Mouse (Mus musculus): ENCODE data around the gene Stam2. TPM values are rescaled to one million over a fixed set of nuclear protein-coding genes. Genes with fewer than 3 reads are reported as not detected.

The Stam2 gene
- polyA plus RNA-seq, 1 experiment: 3.8 TPM

- H3K36me3 ChIP-seq (ENCODE audit: control insufficient read depth, insufficient read depth, low read length): peaks cover 21% of the 10 kb centered on the region
- WGBS: 88% methylated on average over 2 of the region's 2 CpGs
These were observed 31.3 kb downstream of the Stam2 start for GRCm38 (mm10) chr2:52710804-52711203.

GRCm38 (mm10) chr2:52709417-52709816 lies 32.7 kb downstream of the Stam2 start:
- no peak for TF ChIP-seq CTCF (IDR thresholded peaks at IDR 0.05; ENCODE audit: extremely low read depth, insufficient read depth, insufficient read length, insufficient replicate concordance)
- no peak for TF ChIP-seq POLR2A (IDR thresholded peaks at IDR 0.05; ENCODE audit: low read depth, low read length)
- no peak overlapping the region for H3K4me3 ChIP-seq (ENCODE audit: extremely low read depth, insufficient read depth, insufficient read length)
- H3K27me3 ChIP-seq (ENCODE audit: control insufficient read depth, insufficient read depth, low read length): no peaks in the 10 kb centered on the region
- H3K27ac ChIP-seq (ENCODE audit: insufficient read depth, low read length): no peak overlapping the region
- DNase-seq (ENCODE audit: low read depth in 1 of 2, low spot score in 2 of 2): no peak
- no peaks in the 10 kb centered on the region for H3K4me1 ChIP-seq (ENCODE audit: control insufficient read depth, insufficient read depth, insufficient read length)
- H3K36me3 ChIP-seq (ENCODE audit: control insufficient read depth, insufficient read depth, low read length): peaks cover 21% of the 10 kb centered on the region
- 93% methylated on average over 5 of the region's 5 CpGs for WGBS

More at GRCm38 (mm10) chr2:52710804-52711203, 31.3 kb downstream of the Stam2 start:
- H3K4me1 ChIP-seq (ENCODE audit: control insufficient read depth, insufficient read depth, insufficient read length): no peaks in the 10 kb centered on the region
- no peak overlapping the region for H3K27ac ChIP-seq (ENCODE audit: insufficient read depth, low read length)
- DNase-seq (ENCODE audit: low read depth in 1 of 2, low spot score in 2 of 2): no peak
- no peak overlapping the region for H3K4me3 ChIP-seq (ENCODE audit: extremely low read depth, insufficient read depth, insufficient read length)
- no peak for TF ChIP-seq CTCF (IDR thresholded peaks at IDR 0.05; ENCODE audit: extremely low read depth, insufficient read depth, insufficient read length, insufficient replicate concordance)
- TF ChIP-seq POLR2A (IDR thresholded peaks at IDR 0.05; ENCODE audit: low read depth, low read length): no peak
- no peaks in the 10 kb centered on the region for H3K27me3 ChIP-seq (ENCODE audit: control insufficient read depth, insufficient read depth, low read length)

- WGBS: 92% methylated on average over 11 of the region's 11 CpGs
- no peak overlapping the region for H3K27ac ChIP-seq (ENCODE audit: insufficient read depth, low read length)
- no peaks in the 10 kb centered on the region for H3K4me1 ChIP-seq (ENCODE audit: control insufficient read depth, insufficient read depth, insufficient read length)
- no peak for DNase-seq (ENCODE audit: low read depth in 1 of 2, low spot score in 2 of 2)
- TF ChIP-seq CTCF (IDR thresholded peaks at IDR 0.05; ENCODE audit: extremely low read depth, insufficient read depth, insufficient read length, insufficient replicate concordance): no peak
- H3K27me3 ChIP-seq (ENCODE audit: control insufficient read depth, insufficient read depth, low read length): no peaks in the 10 kb centered on the region
- H3K36me3 ChIP-seq (ENCODE audit: control insufficient read depth, insufficient read depth, low read length): peaks cover 21% of the 10 kb centered on the region
- no peak overlapping the region for H3K4me3 ChIP-seq (ENCODE audit: extremely low read depth, insufficient read depth, insufficient read length)
These were observed 40.6 kb downstream of the Stam2 start for GRCm38 (mm10) chr2:52701368-52702036.

GRCm38 (mm10) chr2:52700352-52700751 lies 41.7 kb downstream of the Stam2 start:
- no peak overlapping the region for H3K4me3 ChIP-seq (ENCODE audit: extremely low read depth, insufficient read depth, insufficient read length)
- H3K27ac ChIP-seq (ENCODE audit: insufficient read depth, low read length): no peak overlapping the region
- H3K4me1 ChIP-seq (ENCODE audit: control insufficient read depth, insufficient read depth, insufficient read length): no peaks in the 10 kb centered on the region
- TF ChIP-seq CTCF (IDR thresholded peaks at IDR 0.05; ENCODE audit: extremely low read depth, insufficient read depth, insufficient read length, insufficient replicate concordance): no peak
- no peak for TF ChIP-seq POLR2A (IDR thresholded peaks at IDR 0.05; ENCODE audit: low read depth, low read length)
- no peak for DNase-seq (ENCODE audit: low read depth in 1 of 2, low spot score in 2 of 2)
- peaks cover 18% of the 10 kb centered on the region for H3K36me3 ChIP-seq (ENCODE audit: control insufficient read depth, insufficient read depth, low read length)
- no peaks in the 10 kb centered on the region for H3K27me3 ChIP-seq (ENCODE audit: control insufficient read depth, insufficient read depth, low read length)
- 94% methylated on average over 5 of the region's 5 CpGs for WGBS

GRCm38 (mm10) chr2:52694604-52695003 lies 47.5 kb downstream of the Stam2 start:
- WGBS: 84% methylated on average over 6 of the region's 6 CpGs
- Histone ChIP-seq H3K4me1 (ENCODE audit: control insufficient read depth, insufficient read depth, insufficient read length) (no peaks in the 10 kb centered on the region), H3K36me3 (ENCODE audit: control insufficient read depth, insufficient read depth, low read length) (peaks cover 14% of the 10 kb centered on the region), H3K27me3 (ENCODE audit: control insufficient read depth, insufficient read depth, low read length) (no peaks in the 10 kb centered on the region), H3K27ac (ENCODE audit: insufficient read depth, low read length) (no peak overlapping the region), H3K4me3 (ENCODE audit: extremely low read depth, insufficient read depth, insufficient read length) (no peak overlapping the region)
- TF ChIP-seq POLR2A (IDR thresholded peaks at IDR 0.05; ENCODE audit: low read depth, low read length): no peak
- TF ChIP-seq CTCF (IDR thresholded peaks at IDR 0.05; ENCODE audit: extremely low read depth, insufficient read depth, insufficient read length, insufficient replicate concordance): no peak
- DNase-seq (ENCODE audit: low read depth in 1 of 2, low spot score in 2 of 2): no peak

- WGBS: 91% methylated on average over 4 of the region's 4 CpGs
- Histone ChIP-seq H3K4me1 (ENCODE audit: control insufficient read depth, insufficient read depth, insufficient read length) (no peaks in the 10 kb centered on the region), H3K27me3 (ENCODE audit: control insufficient read depth, insufficient read depth, low read length) (no peaks in the 10 kb centered on the region), H3K4me3 (ENCODE audit: extremely low read depth, insufficient read depth, insufficient read length) (no peak overlapping the region), H3K27ac (ENCODE audit: insufficient read depth, low read length) (no peak overlapping the region), H3K36me3 (ENCODE audit: control insufficient read depth, insufficient read depth, low read length) (peaks cover 11% of the 10 kb centered on the region; the same call in 1 of the 2 replicates)
- TF ChIP-seq POLR2A (IDR thresholded peaks at IDR 0.05; ENCODE audit: low read depth, low read length): no peak
- TF ChIP-seq CTCF (IDR thresholded peaks at IDR 0.05; ENCODE audit: extremely low read depth, insufficient read depth, insufficient read length, insufficient replicate concordance): no peak
- DNase-seq (ENCODE audit: low read depth in 1 of 2, low spot score in 2 of 2): no peak
These were observed 50.3 kb downstream of the Stam2 start for GRCm38 (mm10) chr2:52691745-52692144.

GRCm38 (mm10) chr2:52686601-52687000 lies 55.5 kb downstream of the Stam2 start:
- 93% methylated on average over 6 of the region's 6 CpGs for WGBS
- H3K27ac ChIP-seq (ENCODE audit: insufficient read depth, low read length): no peak overlapping the region
- no peak overlapping the region for H3K4me3 ChIP-seq (ENCODE audit: extremely low read depth, insufficient read depth, insufficient read length)
- H3K27me3 ChIP-seq (ENCODE audit: control insufficient read depth, insufficient read depth, low read length): no peaks in the 10 kb centered on the region
- no peak for DNase-seq (ENCODE audit: low read depth in 1 of 2, low spot score in 2 of 2)
- H3K4me1 ChIP-seq (ENCODE audit: control insufficient read depth, insufficient read depth, insufficient read length): no peaks in the 10 kb centered on the region
- H3K36me3 ChIP-seq (ENCODE audit: control insufficient read depth, insufficient read depth, low read length): no peaks in the 10 kb centered on the region
- TF ChIP-seq POLR2A (IDR thresholded peaks at IDR 0.05; ENCODE audit: low read depth, low read length) (no peak), CTCF (IDR thresholded peaks at IDR 0.05; ENCODE audit: extremely low read depth, insufficient read depth, insufficient read length, insufficient replicate concordance) (no peak)
